In genomic region chr13:21396048-21396447, GRCm38 (mm10) we compare ENCODE assay signal across 9 mouse cellular contexts. TPM values are rescaled to one million over a fixed set of nuclear protein-coding genes. Genes with fewer than 3 reads are reported as not detected.
DNase-seq lines count a peak whose midpoint lies in the region; ATAC-seq and TF ChIP-seq lines count a peak whose summit lies in the region.
"Not testable (repeated sequence)": the region's sequence is repeated elsewhere in the genome, so short reads cannot be mapped to it uniquely, and the experiment has no call there.
"Had no signal": no experiment of that assay in that cellular context is flagged by ENCODE, and none has a peak within 500 bp of the region (broad histone marks: within the 10 kb centered on the region; RNA-seq: fewer than 3 reads in every experiment).

No protein-coding gene starts in this region.

- TF ChIP-seq POLR2A in heart, adult 2 months (IDR thresholded peaks at IDR 0.05; ENCODE audit: insufficient read depth, low read depth, low read length), result not testable (repeated sequence)

- intact Hi-C loops in heart, adult 2 months (cut with DNase I), result loop anchor here (2.0 kb wide), 1 partner anchor 67 kb away; no protein-coding TSS in a partner anchor

- H3K4me3 ChIP-seq in forebrain, embryonic 11.5 days (ENCODE audit: low read depth, low read length); heart, adult 2 months; intestine, embryonic 15.5 days (replicated peaks); lung, postnatal 0 days (ENCODE audit: low read depth, low read length); neural tube, embryonic 13.5 days: not testable (repeated sequence)

- TF ChIP-seq EP300 in heart, adult 2 months (IDR thresholded peaks at IDR 0.05; ENCODE audit: insufficient read depth, low read depth, low read length); lung, postnatal 0 days (IDR thresholded peaks at IDR 0.05): not testable (repeated sequence)

- 91% methylated on average over 14 of the region's 18 CpGs for WGBS in forebrain, embryonic 11.5 days
- WGBS in heart, adult 2 months, result 90% methylated on average over 18 of the region's 18 CpGs
- 92% methylated on average over 18 of the region's 18 CpGs for WGBS in intestine, embryonic 15.5 days
- 91% methylated on average over 14 of the region's 18 CpGs for WGBS in lung, postnatal 0 days
- WGBS in neural tube, embryonic 13.5 days, result 94% methylated on average over 11 of the region's 18 CpGs

- H3K9me3 ChIP-seq in forebrain, embryonic 11.5 days (ENCODE audit: control insufficient read depth, low read length); intestine, embryonic 15.5 days; lung, postnatal 0 days (ENCODE audit: low read length); neural tube, embryonic 13.5 days: not testable (repeated sequence)

- H3K27ac ChIP-seq in forebrain, embryonic 11.5 days (ENCODE audit: low read depth, low read length); heart, adult 2 months; intestine, embryonic 15.5 days; lung, postnatal 0 days (ENCODE audit: low read length); neural tube, embryonic 13.5 days (replicated peaks): not testable (repeated sequence)

- not testable (repeated sequence) for H3K4me1 ChIP-seq in forebrain, embryonic 11.5 days (replicated peaks; ENCODE audit: control insufficient read depth, insufficient read depth, low read length); heart, adult 2 months (ENCODE audit: control insufficient read depth, insufficient read depth, low read length); intestine, embryonic 15.5 days (replicated peaks); lung, postnatal 0 days (ENCODE audit: insufficient read depth, low read depth, low read length)
- H3K4me1 ChIP-seq in neural tube, embryonic 13.5 days (replicated peaks), result peaks cover 21% of the 10 kb centered on the region

- DNase-seq in cerebellum, adult 11 months, result peak; percentile 20
- DNase-seq in forebrain, embryonic 11.5 days (ENCODE audit: low spot score); lung, postnatal 0 days (ENCODE audit: low spot score): not testable (repeated sequence)
- peak; percentile 26 to 53 for DNase-seq in heart, adult 2 months
- DNase-seq in layer of hippocampus, adult 11-12 months (ENCODE audit: low spot score), result peak; percentile 4

- not testable (repeated sequence) for H3K9ac ChIP-seq in forebrain, embryonic 11.5 days (ENCODE audit: low read length); heart, adult 2 months (ENCODE audit: low read depth, low read length); intestine, embryonic 15.5 days; lung, postnatal 0 days (replicated peaks; ENCODE audit: low read depth); neural tube, embryonic 13.5 days

- H3K27me3 ChIP-seq in forebrain, embryonic 11.5 days (ENCODE audit: control insufficient read depth, insufficient read depth, low read length); heart, adult 2 months (ENCODE audit: control insufficient read depth, insufficient read depth, low read length); intestine, embryonic 15.5 days (replicated peaks); lung, postnatal 0 days (replicated peaks; ENCODE audit: insufficient read depth, low read length); neural tube, embryonic 13.5 days: not testable (repeated sequence)

- 0 out of 2 replicates have a peak, but pooled peaks have one; percentile 30 for ATAC-seq in forebrain, embryonic 11.5 days (replicated peaks; ENCODE audit: low FRiP score)
- peak; percentile 55; the same call in 1 of the 2 replicates for ATAC-seq in intestine, embryonic 15.5 days
- peak; percentile 38; the same call in 1 of the 2 replicates for ATAC-seq in lung, postnatal 0 days
- ATAC-seq in neural tube, embryonic 13.5 days (ENCODE audit: low read depth), result 0 out of 2 replicates have a peak, but pooled peaks have one; percentile 40

- H3K4me2 ChIP-seq in forebrain, embryonic 11.5 days (ENCODE audit: low read depth, low read length, severe bottlenecking); intestine, embryonic 15.5 days (replicated peaks); lung, postnatal 0 days (replicated peaks; ENCODE audit: low read depth, low read length); neural tube, embryonic 13.5 days: not testable (repeated sequence)

- TF ChIP-seq CTCF in heart, adult 2 months (IDR thresholded peaks at IDR 0.05); lung, postnatal 0 days (IDR thresholded peaks at IDR 0.05): not testable (repeated sequence)

- H3K36me3 ChIP-seq in forebrain, embryonic 11.5 days (ENCODE audit: control insufficient read depth, insufficient read depth, low read length), result peaks cover 23% of the 10 kb centered on the region
- H3K36me3 ChIP-seq in heart, adult 2 months (ENCODE audit: control insufficient read depth, insufficient read depth, low read length), result peaks cover 33% of the 10 kb centered on the region
- peaks cover 28% of the 10 kb centered on the region for H3K36me3 ChIP-seq in intestine, embryonic 15.5 days
- peaks cover 31% of the 10 kb centered on the region for H3K36me3 ChIP-seq in lung, postnatal 0 days (ENCODE audit: insufficient read depth, low read length)
- peaks cover 82% of the 10 kb centered on the region for H3K36me3 ChIP-seq in neural tube, embryonic 13.5 days

- H3K79me2 ChIP-seq in heart, adult 2 months (replicated peaks; ENCODE audit: control insufficient read depth, insufficient read depth, low read length), result not testable (repeated sequence)

RNA-seq across cellular contexts. Expression of gene Zkscan3, which starts 6.5 kb away (rescaled TPM):
- polyA plus RNA-seq in forebrain, embryonic 11.5 days (2014; fragmentation: Nextera tagmentation; extraction: Ambion mirVana), result 89.7 and 91.3 TPM in 2 replicates
- total RNA-seq in heart, adult 2 months (2021), result 10 to 100 TPM; 23.2 to 27.7 TPM
- 18.7 and 35.6 TPM in 2 replicates for polyA plus RNA-seq in heart, adult 2 months (2012; rRNA removed)
- 66.9 and 71.5 TPM in 2 replicates for polyA plus RNA-seq in intestine, embryonic 15.5 days (2015; fragmentation: Nextera tagmentation; extraction: Ambion mirVana)
- polyA plus RNA-seq in lung, postnatal 0 days (2015; fragmentation: Nextera tagmentation; extraction: Ambion mirVana), result 46.3 and 54.3 TPM in 2 replicates
- 72.1 and 84.0 TPM in 2 replicates for polyA plus RNA-seq in neural tube, embryonic 13.5 days (2015; fragmentation: Nextera tagmentation; extraction: Ambion mirVana)

RNA-seq across cellular contexts. Expression of gene Zscan12, which starts 33.4 kb away (rescaled TPM):
- 20.5 and 22.4 TPM in 2 replicates for polyA plus RNA-seq in forebrain, embryonic 11.5 days (2014; fragmentation: Nextera tagmentation; extraction: Ambion mirVana)
- total RNA-seq in heart, adult 2 months (2021), result 1 to 10 TPM; 4.8 to 5.1 TPM
- polyA plus RNA-seq in heart, adult 2 months (2012; rRNA removed), result 1.3 and 2.5 TPM in 2 replicates
- polyA plus RNA-seq in intestine, embryonic 15.5 days (2015; fragmentation: Nextera tagmentation; extraction: Ambion mirVana), result 8.6 and 8.7 TPM in 2 replicates
- polyA plus RNA-seq in lung, postnatal 0 days (2015; fragmentation: Nextera tagmentation; extraction: Ambion mirVana), result 6.4 and 6.8 TPM in 2 replicates
- 13.8 and 14.4 TPM in 2 replicates for polyA plus RNA-seq in neural tube, embryonic 13.5 days (2015; fragmentation: Nextera tagmentation; extraction: Ambion mirVana)

RNA-seq across cellular contexts. Expression of gene Pgbd1, which starts 44.8 kb away (rescaled TPM):
- 6.9 and 8.3 TPM in 2 replicates for polyA plus RNA-seq in forebrain, embryonic 11.5 days (2014; fragmentation: Nextera tagmentation; extraction: Ambion mirVana)
- total RNA-seq in heart, adult 2 months (2021), result under 1 TPM; 0.41 to 0.50 TPM
- 0.43 and 0.59 TPM in 2 replicates for polyA plus RNA-seq in heart, adult 2 months (2012; rRNA removed)
- polyA plus RNA-seq in intestine, embryonic 15.5 days (2015; fragmentation: Nextera tagmentation; extraction: Ambion mirVana), result 2.2 and 2.3 TPM in 2 replicates
- polyA plus RNA-seq in lung, postnatal 0 days (2015; fragmentation: Nextera tagmentation; extraction: Ambion mirVana), result 0.87 TPM in 2 replicates
- 3.4 and 3.9 TPM in 2 replicates for polyA plus RNA-seq in neural tube, embryonic 13.5 days (2015; fragmentation: Nextera tagmentation; extraction: Ambion mirVana)

RNA-seq across cellular contexts. Expression of gene Olfr1367, which starts 49.3 kb away (rescaled TPM):
- polyA plus RNA-seq in forebrain, embryonic 11.5 days (2014; fragmentation: Nextera tagmentation; extraction: Ambion mirVana), result not detected in 2 replicates
- total RNA-seq in heart, adult 2 months (2021), result not detected
- not detected in 2 replicates for polyA plus RNA-seq in heart, adult 2 months (2012; rRNA removed)
- not detected in 2 replicates for polyA plus RNA-seq in intestine, embryonic 15.5 days (2015; fragmentation: Nextera tagmentation; extraction: Ambion mirVana)
- not detected in 2 replicates for polyA plus RNA-seq in lung, postnatal 0 days (2015; fragmentation: Nextera tagmentation; extraction: Ambion mirVana)
- not detected in 2 replicates for polyA plus RNA-seq in neural tube, embryonic 13.5 days (2015; fragmentation: Nextera tagmentation; extraction: Ambion mirVana)
- polyA plus RNA-seq: forebrain, embryonic 12.5 days; heart, embryonic 14.5 days had no signal

RNA-seq across cellular contexts. Expression of gene Zscan26, which starts 57.5 kb away (rescaled TPM):
- polyA plus RNA-seq in forebrain, embryonic 11.5 days (2014; fragmentation: Nextera tagmentation; extraction: Ambion mirVana), result 19.5 and 22.2 TPM in 2 replicates
- total RNA-seq in heart, adult 2 months (2021), result 10 to 100 TPM; 21.8 TPM
- polyA plus RNA-seq in heart, adult 2 months (2012; rRNA removed), result 14.8 and 25.6 TPM in 2 replicates
- polyA plus RNA-seq in intestine, embryonic 15.5 days (2015; fragmentation: Nextera tagmentation; extraction: Ambion mirVana), result 26.5 and 27.2 TPM in 2 replicates
- polyA plus RNA-seq in lung, postnatal 0 days (2015; fragmentation: Nextera tagmentation; extraction: Ambion mirVana), result 30.2 and 33.0 TPM in 2 replicates
- polyA plus RNA-seq in neural tube, embryonic 13.5 days (2015; fragmentation: Nextera tagmentation; extraction: Ambion mirVana), result 23.5 and 27.9 TPM in 2 replicates
